Comparison of ENCODE assay signal across 14 mouse cellular contexts in the genomic region with DNA sequence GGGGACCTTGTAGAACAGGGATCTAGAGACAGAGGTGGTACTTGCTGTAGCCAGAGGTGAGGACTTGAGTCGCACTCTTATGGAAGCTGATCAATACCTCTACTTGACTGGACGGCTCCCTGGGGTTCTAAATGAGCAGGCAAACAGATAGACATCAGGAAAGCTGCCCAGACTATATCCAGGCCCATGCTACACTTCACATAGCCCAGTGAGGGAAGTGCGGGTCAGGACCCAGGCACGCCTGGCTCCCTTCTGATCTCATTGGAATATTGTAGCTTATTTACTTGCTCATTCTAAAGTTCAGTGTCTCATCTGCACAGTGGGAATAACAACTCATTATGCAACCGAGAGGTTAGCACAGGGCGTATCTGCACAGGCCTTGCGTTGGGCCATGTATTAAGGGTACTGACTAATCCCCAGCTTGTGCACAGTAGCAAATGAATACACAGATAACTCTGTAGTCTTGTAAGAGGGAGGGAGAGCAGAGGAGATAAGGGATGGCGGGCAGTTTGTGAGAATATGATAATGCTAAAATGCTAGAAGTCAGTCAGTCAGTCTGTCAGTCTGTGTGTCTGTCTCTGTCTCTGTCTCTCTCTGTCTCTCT.
DNase-seq lines count a peak whose midpoint lies in the region; ATAC-seq lines count a peak whose summit lies in the region.
"Had no signal": no experiment of that assay in that cellular context is flagged by ENCODE, and none has a peak within 500 bp of the region (broad histone marks: within the 10 kb centered on the region; RNA-seq: fewer than 3 reads in every experiment).

No protein-coding gene starts in this region.

- H3K4me1 ChIP-seq in heart, embryonic 10.5 days = peaks cover 32% of the 10 kb centered on the region
- H3K4me1 ChIP-seq in kidney, embryonic 15.5 days = peaks cover 8% of the 10 kb centered on the region; the same call in 1 of the 2 replicates

- peaks cover 16% of the 10 kb centered on the region; the same call in 1 of the 2 replicates for H3K27me3 ChIP-seq in heart, embryonic 10.5 days (ENCODE audit: insufficient read depth, poor library complexity, severe bottlenecking)
- H3K27me3 ChIP-seq in kidney, embryonic 15.5 days = no peaks in the 10 kb centered on the region
- H3K27me3 ChIP-seq: embryonic facial prominence, embryonic 13.5 days; megakaryocyte, embryonic 14.5 days had no signal

- intact Hi-C loops in heart, postnatal 14 days (cut with DNase I) = no loop called here

- no peak overlapping the region for H3K9ac ChIP-seq in kidney, embryonic 15.5 days
- H3K9ac ChIP-seq: embryonic facial prominence, embryonic 13.5 days had no signal

- no peaks in the 10 kb centered on the region for H3K36me3 ChIP-seq in heart, embryonic 10.5 days
- H3K36me3 ChIP-seq in kidney, embryonic 15.5 days = no peaks in the 10 kb centered on the region

- H3K4me3 ChIP-seq in heart, embryonic 10.5 days = no peak overlapping the region
- H3K4me3 ChIP-seq in kidney, embryonic 15.5 days (replicated peaks) = no peak overlapping the region
- H3K4me3 ChIP-seq: embryonic facial prominence, embryonic 13.5 days; left cerebral cortex, adult 2 months had no signal

- peak; percentile 76 for DNase-seq in heart, embryonic 10.5 days (ENCODE audit: low spot score)
- no peak for DNase-seq in heart, postnatal 14 days
- peak; percentile 89 for DNase-seq in MEL-GATA-1-ER (ENCODE audit: extremely low read depth, low read depth)
- DNase-seq in cerebellum, adult 11-12 months = no peak
- no peak for DNase-seq in adrenal gland, postnatal 10 days
- no peak for DNase-seq in thymus, postnatal 36 days
- DNase-seq: cerebellum, adult 9-11 months; heart, adult 18-20 months had no signal

- 66% methylated on average over 8 of the region's 8 CpGs for WGBS in heart, embryonic 10.5 days
- 86% methylated on average over 8 of the region's 8 CpGs for WGBS in kidney, embryonic 15.5 days

- ATAC-seq in kidney, embryonic 15.5 days (replicated peaks; ENCODE audit: low FRiP score) = peak; percentile 88
- ATAC-seq in megakaryocyte progenitor cell, adult 5-6 weeks (replicated peaks; ENCODE audit: poor library complexity) = peak; percentile 90

- H3K9me3 ChIP-seq in heart, embryonic 10.5 days = no peaks in the 10 kb centered on the region
- H3K9me3 ChIP-seq in kidney, embryonic 15.5 days (replicated peaks) = no peaks in the 10 kb centered on the region
- H3K9me3 ChIP-seq: embryonic facial prominence, embryonic 13.5 days had no signal

- no peak overlapping the region for H3K4me2 ChIP-seq in kidney, embryonic 15.5 days
- H3K4me2 ChIP-seq: embryonic facial prominence, embryonic 13.5 days had no signal

- 0 out of 2 replicates have a peak overlapping the region, but pooled peaks have one; percentile 3 for H3K27ac ChIP-seq in heart, embryonic 10.5 days
- no peak overlapping the region for H3K27ac ChIP-seq in kidney, embryonic 15.5 days
- H3K27ac ChIP-seq: embryonic facial prominence, embryonic 13.5 days; kidney, postnatal 0 days; left cerebral cortex, adult 2 months had no signal

Comparison
In these comparisons a context has a peak if more than half of its experiments do, and no peak if none do; other contexts are left out.
1. DNase-seq: peak in heart, embryonic 10.5 days (single experiment) and MEL-GATA-1-ER (single experiment); none in heart, postnatal 14 days (0 of 2), cerebellum, adult 11-12 months (single experiment), adrenal gland, postnatal 10 days (single experiment) and thymus, postnatal 36 days (0 of 2).